Mouse (Mus musculus): ENCODE data around the gene Gda.
A peak's percentile ranks its signal among the peaks of the same experiment; 100 is the strongest.

Gda gene

GRCm38 (mm10) chr19:21373073-21373755, 100.0 kb downstream of the Gda start:
- peak; percentile 19 for DNase-seq (ENCODE audit: low spot score)

GRCm38 (mm10) chr19:21372395-21373072, 100.7 kb downstream of the Gda start:
- DNase-seq (ENCODE audit: low spot score): no peak

- DNase-seq (ENCODE audit: low spot score): no peak
Observed at GRCm38 (mm10) chr19:21371337-21371736, 101.9 kb downstream of the Gda start.

DNA sequence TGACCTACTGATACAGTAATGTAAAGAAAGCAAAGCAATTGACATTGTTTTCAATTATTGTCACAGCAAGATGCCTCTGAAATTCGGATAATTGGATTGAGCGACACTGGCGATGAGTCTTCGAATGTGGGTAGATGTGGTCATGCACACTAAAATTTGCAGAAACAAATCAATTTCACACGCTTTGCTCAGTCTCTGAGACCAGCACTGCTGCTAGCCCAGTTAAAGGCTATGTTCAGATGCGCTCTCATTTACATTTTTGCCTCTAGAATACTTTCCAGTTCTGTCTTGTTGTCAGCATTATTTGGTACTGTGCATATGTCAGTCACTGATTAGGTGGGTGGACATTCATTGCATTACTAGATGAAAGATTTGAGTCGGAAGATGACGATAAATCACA, 102.5 kb downstream of the Gda start:
- DNase-seq (ENCODE audit: low spot score): no peak

DNA sequence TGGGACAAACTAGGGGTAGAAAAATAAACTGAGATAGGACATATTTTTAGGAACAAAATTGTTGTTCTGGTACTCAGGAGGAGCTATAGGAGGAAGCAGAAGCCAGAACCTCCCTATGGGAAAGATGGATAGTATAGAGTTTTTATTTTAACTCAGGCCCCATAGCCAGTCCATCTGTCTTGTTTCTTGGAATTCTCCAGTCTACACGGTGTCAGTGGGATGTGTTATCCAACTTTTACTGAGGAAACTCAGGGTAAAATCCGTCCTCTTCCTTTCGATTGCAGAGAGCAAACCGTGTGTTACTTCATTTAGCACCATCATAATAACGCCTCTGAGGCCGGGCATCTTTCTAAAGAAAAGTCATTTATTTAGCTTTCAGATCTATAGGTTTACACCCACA, 104.1 kb downstream of the Gda start:
- no peak for DNase-seq (ENCODE audit: low spot score)

DNA sequence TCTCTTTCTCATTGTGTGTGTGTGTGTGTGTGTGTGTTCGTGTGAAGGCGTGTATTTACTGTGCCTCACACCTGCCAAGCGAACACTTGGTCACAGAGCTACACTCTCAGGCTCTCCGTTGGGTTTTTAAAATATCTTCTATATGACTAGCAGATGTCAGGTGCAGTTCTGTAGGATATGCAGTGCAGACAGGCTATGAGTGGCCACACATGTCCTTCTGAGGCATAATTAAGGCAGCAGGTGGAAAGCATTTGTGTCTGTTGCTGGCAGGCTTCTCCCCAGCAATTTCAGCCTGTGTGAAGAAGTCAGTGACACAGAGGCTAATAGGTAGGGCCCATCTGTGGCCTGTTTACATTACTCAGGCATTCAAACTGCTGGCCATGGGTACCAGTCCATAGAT, 104.7 kb downstream of the Gda start:
- DNase-seq (ENCODE audit: low spot score): no peak

DNA sequence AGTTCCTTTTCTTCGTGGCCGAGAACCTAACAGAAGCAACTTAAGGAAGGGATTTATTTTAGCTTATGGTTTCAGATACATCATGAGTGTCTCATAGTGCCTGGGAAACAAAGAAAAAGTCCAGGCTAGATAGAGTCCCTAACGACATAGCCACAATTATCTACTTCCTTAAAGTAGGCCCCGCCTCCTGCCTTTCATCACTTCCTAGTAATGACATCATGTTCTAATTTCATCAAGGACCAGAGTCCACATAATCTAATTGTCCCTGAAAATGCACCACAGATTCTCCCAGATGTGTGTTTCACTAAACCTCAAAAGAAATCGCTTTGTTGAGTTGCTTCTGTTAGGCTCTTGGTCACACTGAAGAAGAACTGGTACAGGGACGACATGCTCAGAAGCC, 115.5 kb downstream of the Gda start:
- DNase-seq (ENCODE audit: low spot score): no peak

- no peak for DNase-seq (ENCODE audit: low spot score)
Observed at GRCm38 (mm10) chr19:21349634-21350033, 123.6 kb downstream of the Gda start.

DNA sequence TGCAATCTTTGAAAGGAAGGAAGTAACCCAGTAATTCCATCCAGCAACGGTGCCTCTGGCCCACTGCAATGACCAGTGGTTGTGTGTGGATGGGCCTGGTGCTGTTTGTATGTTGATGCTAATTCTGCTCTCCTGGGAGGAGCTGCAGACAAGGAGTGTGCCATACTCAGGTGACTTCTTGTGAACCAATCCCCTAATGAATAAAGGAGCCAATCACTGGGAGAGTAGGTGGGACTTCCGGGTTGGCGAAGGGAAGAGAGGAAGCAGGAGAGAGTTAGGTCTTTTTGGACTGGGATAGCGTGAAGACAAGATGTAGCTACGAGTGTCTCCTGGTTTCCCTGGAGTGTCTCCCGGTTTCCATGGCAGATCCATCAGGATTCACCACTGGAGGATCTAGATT, 126.6 kb downstream of the Gda start:
- DNase-seq (ENCODE audit: low spot score): no peak
